Mouse (Mus musculus): ENCODE data around the gene Hp. TPM values are rescaled to one million over a fixed set of nuclear protein-coding genes. Genes with fewer than 3 reads are reported as not detected.

The Hp gene
- polyA plus RNA-seq (2015; fragmentation: Nextera tagmentation; extraction: Ambion mirVana) = 5.2 and 6.3 TPM in 2 replicates

GRCm38 (mm10) chr8:109578900-109579301 is at the start of gene Hp:
TSS of gene Hp (minus strand) at chr8:109579172.

GRCm38 (mm10) chr8:109614243-109615210 is 35.6 kb upstream of the Hp start, which contains the start of gene Pkd1l3:
TSS of gene Pkd1l3 (plus strand) at chr8:109614517.

GRCm38 (mm10) chr8:109608271-109609152 is 29.5 kb upstream of the Hp start, which contains the start of gene Dhodh:
TSS of gene Dhodh (minus strand) at chr8:109608673.

GRCm38 (mm10) chr8:109565498-109566333 is 13.3 kb downstream of the Hp start, which contains the start of the genes Dhx38 and Txnl4b:
TSS of gene Dhx38 (minus strand) at chr8:109565861.
TSS of gene Txnl4b (plus strand) at chr8:109565892.

Other genes with a start within 250 kb of the Hp start
- not detected in 2 replicates for gene Pmfbp1, start 85.1 kb downstream of the Hp start, polyA plus RNA-seq (2015; fragmentation: Nextera tagmentation; extraction: Ambion mirVana)
- gene Dhx38, start 13.3 kb downstream of the Hp start, polyA plus RNA-seq (2015; fragmentation: Nextera tagmentation; extraction: Ambion mirVana) = 8.6 and 8.9 TPM in 2 replicates
- gene Txnl4b, start 13.3 kb downstream of the Hp start, polyA plus RNA-seq (2015; fragmentation: Nextera tagmentation; extraction: Ambion mirVana) = 19.5 and 19.6 TPM in 2 replicates
- 16.7 and 17.5 TPM in 2 replicates for gene Dhodh, start 29.5 kb upstream of the Hp start, polyA plus RNA-seq (2015; fragmentation: Nextera tagmentation; extraction: Ambion mirVana)
- not detected in 2 replicates for gene Pkd1l3, start 35.3 kb upstream of the Hp start, polyA plus RNA-seq (2015; fragmentation: Nextera tagmentation; extraction: Ambion mirVana)
- 72.5 and 75.1 TPM in 2 replicates for gene Ist1, start 114.1 kb upstream of the Hp start, polyA plus RNA-seq (2015; fragmentation: Nextera tagmentation; extraction: Ambion mirVana)
- 10.7 and 11.8 TPM in 2 replicates for gene Zfp821, start 126.4 kb upstream of the Hp start, polyA plus RNA-seq (2015; fragmentation: Nextera tagmentation; extraction: Ambion mirVana)
- gene Atxn1l, start 158.6 kb upstream of the Hp start, polyA plus RNA-seq (2015; fragmentation: Nextera tagmentation; extraction: Ambion mirVana) = 3.3 and 4.2 TPM in 2 replicates
- 20.5 and 23.7 TPM in 2 replicates for gene Ap1g1, start 199.4 kb upstream of the Hp start, polyA plus RNA-seq (2015; fragmentation: Nextera tagmentation; extraction: Ambion mirVana)

All from urinary bladder, postnatal 0 days (tissue).